Mouse (Mus musculus) G1E (cell line): ENCODE measurements around the gene Siah1a.

Experiments
- CTCF ChIP-seq: IDR thresholded peaks from 2 replicates; pipeline ENCODE4 v1.5.1; 2012; ENCODE audit warnings: low read depth, low read length, inconsistent platforms, mixed read lengths
- GATA1 ChIP-seq: IDR thresholded peaks from 2 replicates; pipeline ENCODE4 v1.6.1; 2012; ENCODE audit warnings: borderline replicate concordance, low read length, inconsistent platforms, mixed read lengths
- GATA2 ChIP-seq: IDR thresholded peaks from 2 replicates; pipeline ENCODE4 v1.6.1; 2012; ENCODE audit warnings: low read depth, low read length, inconsistent platforms, borderline replicate concordance
- POLR2AphosphoS5 ChIP-seq: IDR thresholded peaks from 2 replicates; pipeline ENCODE4 v1.6.1; 2012; ENCODE audit warnings: low read depth, low read length, inconsistent platforms; ENCODE audit not compliant: insufficient replicate concordance
- TAL1 ChIP-seq: conservative IDR thresholded peaks from 2 replicates; pipeline ENCODE4 v1.6.1; 2012; ENCODE audit warnings: low read depth, low read length, inconsistent platforms, mixed read lengths

GRCm38 (mm10) chr8:86728224-86728950, 17.3 kb downstream of the Siah1a start:
- no peak for TF ChIP-seq GATA1
- TF ChIP-seq CTCF = no peak
- TF ChIP-seq POLR2AphosphoS5 = no peak
- TF ChIP-seq TAL1 = no peak
- no peak for TF ChIP-seq GATA2
